Mouse (Mus musculus) lung, embryonic 14.5 days (tissue): ENCODE results near the gene Spcs2. TPM values are rescaled to one million over a fixed set of nuclear protein-coding genes. Genes with fewer than 3 reads are reported as not detected.

ENCODE experiments used
- ATAC-seq: fragments of 200-750 bp; cut with Nextera tagmentation; 2 replicates; pipeline ENCODE4 v1.8.0; 2017; ENCODE audit warnings: mild to moderate bottlenecking, moderate TSS enrichment, moderate library complexity; ENCODE audit not compliant: insufficient read depth
- DNase-seq: peaks from one replicate; pipeline ENCODE4 v3.0.0-alpha.2; 2015
- H3K27ac ChIP-seq: fragments of 300-500 bp; sonication (generic); 2 replicates; pipeline ENCODE4 v1.5.1; 2014; ENCODE audit warnings: low read depth, mild to moderate bottlenecking, moderate library complexity
- H3K27me3 ChIP-seq: fragments of 300-500 bp; sonication (generic); 2 replicates; pipeline ENCODE4 v1.6.1; 2014; ENCODE audit warnings: low read length, control low read depth; ENCODE audit not compliant: insufficient read depth
- H3K36me3 ChIP-seq: fragments of 300-500 bp; sonication (generic); 2 replicates; pipeline ENCODE4 v1.6.1; 2014; ENCODE audit warnings: control low read depth; ENCODE audit not compliant: insufficient read depth
- H3K4me1 ChIP-seq: fragments of 300-500 bp; sonication (generic); 2 replicates; pipeline ENCODE4 v1.6.1; 2014; ENCODE audit warnings: antibody characterized with exemption, control low read depth; ENCODE audit not compliant: insufficient read depth
- H3K4me2 ChIP-seq: fragments of 300-500 bp; sonication (generic); 2 replicates; pipeline ENCODE4 v1.6.1; 2014; ENCODE audit warnings: mild to moderate bottlenecking
- H3K4me3 ChIP-seq: fragments of 300-500 bp; sonication (generic); 2 replicates; pipeline ENCODE4 v1.5.1; 2014; ENCODE audit warnings: low read depth, low read length
- H3K9ac ChIP-seq: fragments of 300-500 bp; sonication (generic); 2 replicates; pipeline ENCODE4 v1.6.1; 2014
- H3K9me3 ChIP-seq: fragments of 300-500 bp; sonication (generic); 2 replicates; pipeline ENCODE4 v1.6.1; 2016; ENCODE audit warnings: low read depth, low read length, control low read depth
- CTCF ChIP-seq: IDR thresholded peaks from 2 replicates; pipeline ENCODE4 v1.5.1; 2016; ENCODE audit warnings: antibody characterized with exemption, low read depth
- WGBS: fragments of 180-500 bp; shearing (Covaris S2); extraction: QIAGEN DNeasy Blood & Tissue Kit; methylation state at CpG from one replicate; pipeline ENCODE4 v1.1.7; 2014; 5-methylcytosine and 5-hydroxymethylcytosine counted together
- polyA plus RNA-seq: library from polyadenylated mRNA; unstranded; fragments of >200 nt; fragmentation: Nextera tagmentation; extraction: Ambion mirVana; gene quantifications from 2 replicates; pipeline ENCODE4 v1.2.1, GENCODE M21; 2014

Gene Spcs2
- polyA plus RNA-seq, result 322 and 366 TPM in 2 replicates

DNA sequence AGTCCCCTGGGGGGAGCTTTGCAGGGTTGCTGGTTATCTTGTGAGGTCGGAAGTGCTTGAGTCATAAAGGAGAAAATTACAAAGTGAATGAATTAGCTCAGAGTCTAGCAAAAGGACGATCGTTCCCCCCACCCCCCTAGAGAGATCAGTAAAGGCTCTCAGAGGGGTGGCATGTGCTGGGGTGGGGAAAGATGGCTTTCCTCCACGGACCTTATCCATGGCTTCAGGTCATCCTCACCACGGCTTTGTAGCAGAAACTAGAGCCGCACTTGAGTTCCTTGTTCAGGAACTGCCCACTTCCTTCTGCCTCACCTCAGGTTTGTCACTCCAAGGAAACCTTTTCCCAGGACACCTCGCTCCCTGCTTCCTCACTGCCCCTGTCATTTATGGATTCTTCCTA is at the start of gene Spcs2:
Gene Spcs2, minus strand, starts transcription at position 101 of the 400 bp plus-strand sequence.
- 39% methylated on average over 7 of the region's 7 CpGs for WGBS
- Histone ChIP-seq H3K9ac (no peak within 1 kb of the TSS), H3K4me3 (no peak within 1 kb of the TSS), H3K27me3 (no peaks in the 10 kb centered on the region), H3K4me1 (no peaks in the 10 kb centered on the region), H3K27ac (no peak within 1 kb of the TSS), H3K9me3 (no peaks in the 10 kb centered on the region), H3K4me2 (no peak within 1 kb of the TSS), H3K36me3 (no peaks in the 10 kb centered on the region)
- no peak for DNase-seq
- no peak for TF ChIP-seq CTCF
- no peak for ATAC-seq

DNA sequence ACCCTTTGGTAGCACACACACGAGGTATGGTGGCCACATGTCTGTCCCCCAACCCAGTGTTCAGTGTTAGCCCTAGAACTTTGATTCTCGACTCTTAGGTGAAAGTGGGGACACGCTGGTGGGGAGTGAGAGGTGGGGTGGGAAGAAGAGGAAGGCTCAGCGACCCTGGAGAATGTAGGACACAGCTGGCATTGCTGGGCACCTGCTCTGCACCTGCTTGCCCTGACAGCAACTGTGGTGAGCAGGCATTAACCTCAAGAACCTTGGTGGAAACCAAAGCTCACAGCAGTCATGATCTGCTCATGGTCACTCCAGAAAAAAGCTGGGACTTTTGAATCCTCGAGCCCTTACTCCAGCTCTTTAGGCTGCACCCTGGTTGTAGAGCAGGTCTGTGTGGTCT is 47.8 kb upstream of the Spcs2 start:
- WGBS, result 81% methylated on average over 5 of the region's 5 CpGs
- ATAC-seq, result no peak

DNA sequence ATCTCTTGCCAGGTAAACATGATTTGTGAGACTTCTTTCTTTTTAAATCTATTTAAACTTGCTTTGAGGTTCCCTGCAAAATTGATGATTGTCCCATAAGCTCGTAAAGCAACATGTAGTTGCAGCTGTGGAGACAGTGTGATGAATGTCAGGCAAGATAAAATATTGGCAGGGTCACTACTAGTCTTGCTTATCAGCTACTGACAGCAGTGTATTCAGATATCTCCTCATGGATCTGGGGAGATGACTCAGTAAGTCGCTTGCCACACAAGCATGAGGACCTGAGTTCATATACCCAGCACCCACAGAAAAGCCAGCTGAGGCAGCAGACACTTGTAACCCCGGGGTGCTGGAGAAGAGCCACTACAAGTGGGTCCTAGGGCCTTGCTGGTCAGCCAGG is 44.2 kb upstream of the Spcs2 start:
- Histone ChIP-seq H3K36me3 (no peaks in the 10 kb centered on the region), H3K9me3 (no peaks in the 10 kb centered on the region), H3K9ac (no peak overlapping the region), H3K27me3 (no peaks in the 10 kb centered on the region), H3K27ac (no peak overlapping the region), H3K4me1 (no peaks in the 10 kb centered on the region), H3K4me2 (no peak overlapping the region), H3K4me3 (no peak overlapping the region)
- DNase-seq (no peak), ATAC-seq (no peak)
- 47% methylated on average over 3 of the region's 3 CpGs for WGBS
- TF ChIP-seq CTCF, result no peak

More for the DNA sequence above, 47.8 kb upstream of the Spcs2 start:
- no peaks in the 10 kb centered on the region for H3K4me1 ChIP-seq
- no peak overlapping the region for H3K9ac ChIP-seq
- H3K27me3 ChIP-seq, result no peaks in the 10 kb centered on the region
- no peak overlapping the region for H3K4me2 ChIP-seq
- H3K27ac ChIP-seq, result no peak overlapping the region
- TF ChIP-seq CTCF, result no peak
- H3K4me3 ChIP-seq, result no peak overlapping the region
- no peaks in the 10 kb centered on the region for H3K36me3 ChIP-seq
- no peak for DNase-seq
- no peaks in the 10 kb centered on the region for H3K9me3 ChIP-seq

DNA sequence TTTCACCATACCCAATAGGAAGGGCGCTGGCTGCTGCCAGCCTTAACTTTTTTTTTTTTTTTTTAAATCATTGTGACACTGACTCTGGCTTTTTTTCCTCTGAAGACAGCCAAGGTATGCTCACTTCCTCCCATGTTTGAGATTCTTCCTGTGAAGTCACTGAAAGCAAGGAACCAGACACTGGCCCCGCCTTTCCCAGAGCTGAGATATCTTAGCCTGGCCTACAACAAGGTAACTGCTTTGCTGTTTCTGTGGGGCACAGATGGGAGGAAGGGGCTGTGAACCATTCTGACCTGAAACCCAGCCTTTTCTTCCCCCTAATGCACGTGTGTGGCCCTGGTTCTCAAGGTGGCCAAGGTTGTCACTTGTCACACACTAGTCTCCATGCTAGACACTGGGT is 43.1 kb upstream of the Spcs2 start:
- TF ChIP-seq CTCF, result no peak
- ATAC-seq, result no peak
- Histone ChIP-seq H3K4me3 (no peak overlapping the region), H3K27ac (no peak overlapping the region), H3K27me3 (no peaks in the 10 kb centered on the region), H3K9ac (no peak overlapping the region), H3K36me3 (no peaks in the 10 kb centered on the region), H3K9me3 (no peaks in the 10 kb centered on the region), H3K4me1 (no peaks in the 10 kb centered on the region), H3K4me2 (no peak overlapping the region)
- 82% methylated on average over 3 of the region's 3 CpGs for WGBS
- no peak for DNase-seq

DNA sequence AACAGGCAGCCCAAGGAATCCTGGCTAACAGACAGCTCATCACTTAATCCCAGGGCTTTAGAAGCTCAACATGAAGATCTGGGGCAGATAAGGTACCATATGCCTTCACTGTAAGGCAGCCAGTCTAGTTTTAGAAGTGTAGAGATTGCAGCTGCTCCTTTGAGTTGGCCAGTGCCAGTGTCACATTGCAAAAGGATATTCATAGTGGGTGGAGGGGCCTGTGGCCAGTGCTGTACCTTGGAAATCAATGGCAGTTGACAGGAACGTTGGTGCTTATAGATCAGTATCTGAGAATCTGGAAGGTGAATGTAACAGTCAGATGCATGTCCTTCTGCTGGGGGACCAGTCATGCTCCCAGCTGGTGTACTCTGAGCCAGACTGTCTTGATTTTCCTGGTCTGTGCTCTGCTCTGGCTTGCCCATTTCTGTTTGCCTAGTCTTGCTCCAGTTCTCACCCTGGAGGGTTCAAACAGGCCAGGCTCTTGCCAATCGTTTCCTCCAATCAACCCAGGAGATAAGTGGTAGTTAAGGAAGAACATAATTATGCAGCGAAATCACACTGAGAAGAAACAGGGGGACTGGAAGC is 41.3 kb upstream of the Spcs2 start:
- Histone ChIP-seq H3K36me3 (no peaks in the 10 kb centered on the region), H3K27ac (no peak overlapping the region), H3K4me3 (no peak overlapping the region), H3K4me2 (no peak overlapping the region), H3K27me3 (no peaks in the 10 kb centered on the region), H3K9me3 (no peaks in the 10 kb centered on the region), H3K4me1 (no peaks in the 10 kb centered on the region), H3K9ac (no peak overlapping the region)
- 43% methylated on average over 3 of the region's 3 CpGs for WGBS
- ATAC-seq (no peak), DNase-seq (no peak)
- no peak for TF ChIP-seq CTCF

DNA sequence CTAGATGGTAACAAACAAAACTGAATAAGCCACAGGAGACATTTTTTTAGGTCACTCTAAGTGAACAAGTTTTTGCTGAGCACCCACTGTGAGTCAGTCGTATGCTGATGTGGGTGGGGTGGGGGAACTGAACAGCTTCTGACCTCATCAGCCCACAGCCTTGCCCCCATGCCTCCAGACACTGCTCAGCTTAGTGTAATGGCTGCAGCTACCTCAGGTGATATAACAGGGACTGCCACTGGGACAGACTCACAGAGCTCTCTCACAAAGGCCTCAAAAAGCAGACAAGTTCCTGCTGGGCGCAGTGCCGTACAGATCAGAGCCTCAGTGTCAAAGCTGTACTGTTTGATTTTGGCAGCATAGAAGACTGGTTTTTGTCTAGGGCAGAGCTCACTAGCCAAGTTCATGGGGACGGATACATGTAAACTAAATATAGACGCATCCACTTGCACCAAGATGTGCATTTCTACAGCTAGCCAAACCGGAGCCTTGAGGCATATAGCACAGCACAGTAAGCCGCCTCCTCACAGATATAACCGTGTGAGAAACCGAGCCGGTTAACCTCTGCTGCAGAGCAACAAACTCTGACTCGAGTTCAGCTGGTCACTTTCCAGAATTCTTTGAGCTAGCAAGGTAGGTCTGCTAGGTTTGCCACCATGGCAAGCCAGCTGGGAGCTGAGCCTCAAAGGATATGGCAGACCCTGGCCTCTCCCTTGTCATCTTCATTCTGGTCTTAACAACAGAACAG is 39.8 kb upstream of the Spcs2 start:
- Histone ChIP-seq H3K9ac (no peak overlapping the region), H3K4me1 (no peaks in the 10 kb centered on the region), H3K4me2 (no peak overlapping the region), H3K9me3 (no peaks in the 10 kb centered on the region), H3K4me3 (no peak overlapping the region), H3K27me3 (no peaks in the 10 kb centered on the region), H3K27ac (no peak overlapping the region), H3K36me3 (no peaks in the 10 kb centered on the region)
- no peak for TF ChIP-seq CTCF
- no peak for ATAC-seq
- no peak for DNase-seq
- 74% methylated on average over 11 of the region's 11 CpGs for WGBS

DNA sequence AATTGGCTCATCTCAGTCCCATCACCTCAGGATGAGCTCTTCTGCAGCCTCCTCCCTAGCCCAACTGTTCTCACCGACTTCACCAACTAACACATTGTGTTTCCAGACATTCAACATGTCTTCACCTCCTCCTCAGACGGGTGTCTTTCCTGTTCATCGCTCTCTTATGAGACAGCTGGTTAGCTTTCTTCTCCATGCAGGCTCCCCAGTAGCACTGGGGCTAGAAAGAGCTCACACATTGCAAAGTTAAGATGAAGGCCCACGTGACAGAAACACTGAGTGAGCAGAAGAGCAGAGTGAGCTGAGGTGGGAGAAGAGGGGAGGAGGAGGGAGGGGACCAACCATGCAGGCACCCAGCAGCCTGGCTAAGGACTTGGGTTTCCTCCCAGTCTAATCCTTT is 38.9 kb upstream of the Spcs2 start:
- DNase-seq (no peak), ATAC-seq (no peak)
- no peak overlapping the region for H3K27ac ChIP-seq
- no peak overlapping the region for H3K4me3 ChIP-seq
- no peak for TF ChIP-seq CTCF
- no peaks in the 10 kb centered on the region for H3K36me3 ChIP-seq
- H3K9me3 ChIP-seq, result no peaks in the 10 kb centered on the region
- no peak overlapping the region for H3K4me2 ChIP-seq
- H3K4me1 ChIP-seq, result no peaks in the 10 kb centered on the region
- 44% methylated on average over 4 of the region's 4 CpGs for WGBS
- H3K27me3 ChIP-seq, result no peaks in the 10 kb centered on the region
- H3K9ac ChIP-seq, result no peak overlapping the region
